Mouse (Mus musculus) G1E (cell line): ENCODE measurements at regions not wholly inside any gene's neighbourhood (a gene's known extent, or its start where the extent isn't known, plus 50 kb on each side); places are given as distances from the start of the nearest gene placed in this dataset.
A peak's percentile ranks its signal among the peaks of the same experiment; 100 is the strongest.

Experiments used
- ATAC-seq: 2 replicates; pipeline ENCODE4 v1.8.0; 2016; ENCODE audit warnings: mild to moderate bottlenecking; ENCODE audit not compliant: insufficient number of reproducible peaks, poor library complexity, low FRiP score, severe bottlenecking; ENCODE audit errors: extremely low read depth
- DNase-seq: peaks from one replicate; pipeline ENCODE4 v3.0.0; 2012; ENCODE audit warnings: low spot score
- H3K27me3 ChIP-seq: 2 replicates; pipeline ENCODE4 v1.6.1; 2012; ENCODE audit warnings: mild to moderate bottlenecking, low read length, inconsistent platforms; ENCODE audit not compliant: insufficient read depth
- H3K36me3 ChIP-seq: replicated peaks from 2 replicates; pipeline ENCODE3; 2012; ENCODE audit warnings: mild to moderate bottlenecking, inconsistent platforms
- H3K4me1 ChIP-seq: 2 replicates; pipeline ENCODE4 v1.6.1; 2012; ENCODE audit warnings: low read depth, low read length, inconsistent platforms, mixed read lengths; ENCODE audit not compliant: insufficient read depth
- H3K4me3 ChIP-seq: 2 replicates; pipeline ENCODE4 v1.5.1; 2012; ENCODE audit warnings: low read depth, mild to moderate bottlenecking, inconsistent platforms, low read length, moderate library complexity, mixed read lengths
- H3K9me3 ChIP-seq: replicated peaks from 2 replicates; pipeline ENCODE4 v1.6.1; 2012; ENCODE audit warnings: inconsistent platforms
- CTCF ChIP-seq: IDR thresholded peaks from 2 replicates; pipeline ENCODE4 v1.5.1; 2012; ENCODE audit warnings: low read depth, low read length, inconsistent platforms, mixed read lengths
- GATA1 ChIP-seq: IDR thresholded peaks from 2 replicates; pipeline ENCODE4 v1.6.1; 2012; ENCODE audit warnings: borderline replicate concordance, low read length, inconsistent platforms, mixed read lengths
- GATA2 ChIP-seq: IDR thresholded peaks from 2 replicates; pipeline ENCODE4 v1.6.1; 2012; ENCODE audit warnings: low read depth, low read length, inconsistent platforms, borderline replicate concordance
- POLR2AphosphoS5 ChIP-seq: IDR thresholded peaks from 2 replicates; pipeline ENCODE4 v1.6.1; 2012; ENCODE audit warnings: low read depth, low read length, inconsistent platforms; ENCODE audit not compliant: insufficient replicate concordance
- TAL1 ChIP-seq: conservative IDR thresholded peaks from 2 replicates; pipeline ENCODE4 v1.6.1; 2012; ENCODE audit warnings: low read depth, low read length, inconsistent platforms, mixed read lengths

GRCm38 (mm10) chr10:17177054-17177453 lies 546.0 kb upstream of the Cited2 start:
- Histone ChIP-seq H3K4me1 (no peaks in the 10 kb centered on the region), H3K9me3 (no peaks in the 10 kb centered on the region), H3K4me3 (no peak overlapping the region), H3K27me3 (no peaks in the 10 kb centered on the region), H3K36me3 (no peaks in the 10 kb centered on the region)
- TF ChIP-seq GATA2 (no peak), CTCF (no peak), POLR2AphosphoS5 (no peak), TAL1 (no peak), GATA1 (no peak)
- no peak for ATAC-seq
- no peak for DNase-seq

- H3K9me3 ChIP-seq = no peaks in the 10 kb centered on the region
- no peaks in the 10 kb centered on the region for H3K36me3 ChIP-seq
- no peaks in the 10 kb centered on the region for H3K27me3 ChIP-seq
- TF ChIP-seq CTCF = no peak
- TF ChIP-seq POLR2AphosphoS5 = no peak
- TF ChIP-seq TAL1 = no peak
- TF ChIP-seq GATA1 = no peak
- TF ChIP-seq GATA2 = no peak
- ATAC-seq (no peak), DNase-seq (no peak)
- H3K4me1 ChIP-seq = no peaks in the 10 kb centered on the region
- H3K4me3 ChIP-seq = no peak overlapping the region
Measured at GRCm38 (mm10) chr10:17177503-17178278, 545.3 kb upstream of the Cited2 start.

GRCm38 (mm10) chr10:17178627-17179026 lies 544.4 kb upstream of the Cited2 start:
- Histone ChIP-seq H3K27me3 (no peaks in the 10 kb centered on the region), H3K9me3 (no peaks in the 10 kb centered on the region), H3K4me1 (no peaks in the 10 kb centered on the region), H3K36me3 (no peaks in the 10 kb centered on the region), H3K4me3 (no peak overlapping the region)
- TF ChIP-seq POLR2AphosphoS5 (no peak), TAL1 (no peak), GATA2 (no peak), GATA1 (no peak), CTCF (no peak)
- no peak for ATAC-seq
- no peak for DNase-seq

- Histone ChIP-seq H3K36me3 (no peaks in the 10 kb centered on the region), H3K27me3 (no peaks in the 10 kb centered on the region), H3K9me3 (no peaks in the 10 kb centered on the region), H3K4me3 (no peak overlapping the region), H3K4me1 (no peaks in the 10 kb centered on the region)
- DNase-seq (no peak), ATAC-seq (no peak)
- TF ChIP-seq GATA2 (no peak), GATA1 (no peak), POLR2AphosphoS5 (no peak), TAL1 (no peak), CTCF (no peak)
Measured at GRCm38 (mm10) chr10:17184418-17184817, 538.6 kb upstream of the Cited2 start.

- no peak for TF ChIP-seq POLR2AphosphoS5
- no peak for TF ChIP-seq GATA1
- TF ChIP-seq TAL1 = no peak
- TF ChIP-seq GATA2 = no peak
- no peak for TF ChIP-seq CTCF
- Histone ChIP-seq H3K4me1 (peaks cover 10% of the 10 kb centered on the region), H3K36me3 (no peaks in the 10 kb centered on the region), H3K4me3 (no peak overlapping the region), H3K9me3 (no peaks in the 10 kb centered on the region), H3K27me3 (peaks cover 17% of the 10 kb centered on the region)
- ATAC-seq = peak; percentile 70
- no peak for DNase-seq
Measured at GRCm38 (mm10) chr10:17196205-17196604, 526.8 kb upstream of the Cited2 start.

GRCm38 (mm10) chr10:17196636-17197035 lies 526.4 kb upstream of the Cited2 start:
- ATAC-seq = no peak
- no peak for DNase-seq
- H3K9me3 ChIP-seq = no peaks in the 10 kb centered on the region
- no peak overlapping the region for H3K4me3 ChIP-seq
- H3K27me3 ChIP-seq = peaks cover 17% of the 10 kb centered on the region
- peaks cover 13% of the 10 kb centered on the region for H3K4me1 ChIP-seq
- TF ChIP-seq GATA1 (no peak), CTCF (no peak), TAL1 (no peak)
- H3K36me3 ChIP-seq = no peaks in the 10 kb centered on the region
